ENCODE assay signal across 9 mouse cellular contexts in the genomic region with DNA sequence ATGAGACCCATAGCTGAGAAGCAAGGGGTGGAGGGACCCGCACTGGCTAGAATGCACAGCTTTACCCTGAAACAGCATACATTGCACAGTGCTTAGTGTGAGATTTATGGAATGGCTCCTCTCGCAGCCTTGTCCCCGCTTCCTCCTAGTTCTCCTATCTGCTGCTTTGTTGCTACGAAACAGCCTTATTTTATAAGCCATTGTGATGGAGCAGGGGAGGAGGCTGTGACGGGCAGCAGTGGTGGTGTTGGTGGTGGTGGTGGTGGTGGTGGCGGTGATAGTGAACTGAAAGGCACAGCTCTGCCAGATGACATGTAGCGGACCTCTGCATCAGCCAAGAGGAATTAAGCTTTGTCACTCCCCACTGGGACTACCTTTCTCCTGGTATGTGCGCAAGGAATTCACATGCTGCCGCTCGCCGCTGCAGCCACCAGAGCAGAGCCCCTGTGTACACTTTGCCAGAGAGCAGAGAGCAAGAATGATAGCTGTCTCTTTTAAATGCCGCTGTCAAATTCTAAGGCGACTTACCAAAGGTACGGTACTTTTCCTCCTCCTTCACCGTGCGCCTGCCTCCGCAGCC.
DNase-seq lines count a peak whose midpoint lies in the region; ATAC-seq and TF ChIP-seq lines count a peak whose summit lies in the region.
"Had no signal": no experiment of that assay in that cellular context is flagged by ENCODE, and none has a peak within 500 bp of the region (broad histone marks: within the 10 kb centered on the region; RNA-seq: fewer than 3 reads in every experiment).

No protein-coding gene starts in this region.

- DNase-seq in cerebellum, adult 2 months = peak in 1 of 2 experiments; percentile 9
- DNase-seq in cerebellum, adult 9-10 months = no peak
- DNase-seq in hindbrain, embryonic 14.5 days (ENCODE audit: low spot score) = peak; percentile 60
- DNase-seq in limb, embryonic 10.5 days (ENCODE audit: low spot score) = no peak
- peak; percentile 44 to 67 for DNase-seq in right cerebral cortex, adult 2 months (ENCODE audit: low spot score in 2 of 2)
- DNase-seq in cerebellum, adult 8-10 months = no peak
- DNase-seq in adipocyte (ENCODE audit: low spot score) = no peak

- no peak overlapping the region for H3K27ac ChIP-seq in cerebellum, adult 2 months (ENCODE audit: insufficient read depth, low read length)
- H3K27ac ChIP-seq in brown adipose tissue, adult 24 weeks (replicated peaks; ENCODE audit: low read depth, low read length) = no peak overlapping the region
- H3K27ac ChIP-seq in hindbrain, embryonic 14.5 days = peak overlapping the region; percentile 91
- H3K27ac ChIP-seq in limb, embryonic 10.5 days = no peak overlapping the region
- H3K27ac ChIP-seq: liver, embryonic 14.5 days had no signal

- no peaks in the 10 kb centered on the region for H3K9me3 ChIP-seq in hindbrain, embryonic 14.5 days (ENCODE audit: control insufficient read depth, low read length)
- H3K9me3 ChIP-seq in limb, embryonic 10.5 days (replicated peaks) = no peaks in the 10 kb centered on the region

- H3K27me3 ChIP-seq in cerebellum, adult 2 months (ENCODE audit: control insufficient read depth, insufficient read depth, low read length) = no peaks in the 10 kb centered on the region; the same call in 1 of the 2 replicates
- H3K27me3 ChIP-seq in hindbrain, embryonic 14.5 days (ENCODE audit: control insufficient read depth, insufficient read depth, low read length) = no peaks in the 10 kb centered on the region
- no peaks in the 10 kb centered on the region for H3K27me3 ChIP-seq in limb, embryonic 10.5 days (ENCODE audit: low read depth, poor library complexity, severe bottlenecking)

- peak overlapping the region; percentile 28 for H3K4me3 ChIP-seq in cerebellum, adult 2 months (replicated peaks; ENCODE audit: insufficient read depth, low read depth, low read length)
- H3K4me3 ChIP-seq in brown adipose tissue, adult 24 weeks (ENCODE audit: insufficient read depth, low read depth, low read length) = peak overlapping the region; percentile 41
- H3K4me3 ChIP-seq in hindbrain, embryonic 14.5 days (replicated peaks; ENCODE audit: low read length) = peak overlapping the region; percentile 49
- H3K4me3 ChIP-seq in limb, embryonic 10.5 days = peak overlapping the region; percentile 33

- H3K9ac ChIP-seq in hindbrain, embryonic 14.5 days = peak overlapping the region; percentile 81
- H3K9ac ChIP-seq: liver, embryonic 14.5 days had no signal

- H3K36me3 ChIP-seq in hindbrain, embryonic 14.5 days (replicated peaks; ENCODE audit: control insufficient read depth, insufficient read depth) = no peaks in the 10 kb centered on the region
- no peaks in the 10 kb centered on the region for H3K36me3 ChIP-seq in limb, embryonic 10.5 days

- no peak for TF ChIP-seq CTCF in cerebellum, adult 2 months (IDR thresholded peaks at IDR 0.05; ENCODE audit: borderline replicate concordance, insufficient read depth, low read depth, low read length)

- peaks cover 4% of the 10 kb centered on the region; the same call in 1 of the 2 replicates for H3K4me1 ChIP-seq in cerebellum, adult 2 months (ENCODE audit: control insufficient read depth, insufficient read depth, low read length)
- no peaks in the 10 kb centered on the region for H3K4me1 ChIP-seq in brown adipose tissue, adult 24 weeks (ENCODE audit: control insufficient read depth, insufficient read depth, insufficient read length, low read length)
- H3K4me1 ChIP-seq in hindbrain, embryonic 14.5 days (replicated peaks; ENCODE audit: control insufficient read depth, insufficient read depth, low read length) = peaks cover 41% of the 10 kb centered on the region
- peaks cover 21% of the 10 kb centered on the region for H3K4me1 ChIP-seq in limb, embryonic 10.5 days

- peak; percentile 75 for ATAC-seq in hindbrain, embryonic 14.5 days (ENCODE audit: low FRiP score)

- peak overlapping the region; percentile 68 for H3K4me2 ChIP-seq in hindbrain, embryonic 14.5 days (replicated peaks)

- no peak for TF ChIP-seq POLR2A in cerebellum, adult 2 months (IDR thresholded peaks at IDR 0.05; ENCODE audit: borderline replicate concordance, insufficient read depth, low read length)

- 9% methylated on average over 17 of the region's 17 CpGs for WGBS in cerebellum, adult 2 months
- 14% methylated on average over 17 of the region's 17 CpGs for WGBS in hindbrain, embryonic 14.5 days
- 42% methylated on average over 17 of the region's 17 CpGs for WGBS in limb, embryonic 10.5 days

Comparison
In these comparisons a context has a peak if more than half of its experiments do, and no peak if none do; other contexts are left out.
1. DNase-seq: peak in hindbrain, embryonic 14.5 days (single experiment) and right cerebral cortex, adult 2 months (2 of 2); none in cerebellum, adult 9-10 months (single experiment), limb, embryonic 10.5 days (single experiment), cerebellum, adult 8-10 months (single experiment) and adipocyte (single experiment).
2. Peak in every context shown above with its lines, with median percentiles within 50 percentile points of each other: H3K4me3 ChIP-seq.